Mouse (Mus musculus) skeletal muscle tissue, postnatal 0 days (tissue): ENCODE results near the gene Gm14226. TPM values are rescaled to one million over a fixed set of nuclear protein-coding genes. Genes with fewer than 3 reads are reported as not detected.

Source experiments
- polyA plus RNA-seq: library from polyadenylated mRNA; unstranded; fragments of >200 nt; fragmentation: Nextera tagmentation; extraction: Ambion mirVana; gene quantifications from 2 replicates; pipeline ENCODE4 v1.2.1, GENCODE M21; 2015

The Gm14226 gene
- polyA plus RNA-seq = 0.05 and 0.07 TPM in 2 replicates

DNA sequence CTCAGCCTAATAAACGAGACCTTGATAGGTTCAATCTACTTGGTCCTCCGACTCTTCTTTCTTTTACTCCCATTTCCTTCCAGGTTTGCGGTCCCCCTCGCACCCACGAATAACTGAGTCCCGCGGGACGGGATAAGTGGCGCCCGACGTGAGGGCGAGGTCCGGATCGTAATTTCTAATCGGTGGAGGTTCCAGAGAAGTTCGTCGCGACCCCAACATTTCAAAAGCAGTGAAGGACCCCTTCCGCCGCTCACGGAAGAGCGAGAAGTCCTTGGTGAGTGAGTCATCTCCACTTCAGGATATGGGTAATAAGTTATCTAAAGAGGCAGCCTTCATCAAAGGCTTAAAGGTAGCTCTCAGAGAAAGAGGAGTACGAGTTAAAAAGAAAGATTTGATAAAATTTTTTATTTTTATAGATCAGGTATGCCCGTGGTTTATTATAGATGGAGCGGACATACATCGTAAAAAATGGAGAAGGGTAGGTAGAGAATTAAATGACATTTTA lies at the start of gene Gm14226:
Gene Gm14226 (plus strand): TSS at position 16 of the 505 bp plus-strand sequence.

DNA sequence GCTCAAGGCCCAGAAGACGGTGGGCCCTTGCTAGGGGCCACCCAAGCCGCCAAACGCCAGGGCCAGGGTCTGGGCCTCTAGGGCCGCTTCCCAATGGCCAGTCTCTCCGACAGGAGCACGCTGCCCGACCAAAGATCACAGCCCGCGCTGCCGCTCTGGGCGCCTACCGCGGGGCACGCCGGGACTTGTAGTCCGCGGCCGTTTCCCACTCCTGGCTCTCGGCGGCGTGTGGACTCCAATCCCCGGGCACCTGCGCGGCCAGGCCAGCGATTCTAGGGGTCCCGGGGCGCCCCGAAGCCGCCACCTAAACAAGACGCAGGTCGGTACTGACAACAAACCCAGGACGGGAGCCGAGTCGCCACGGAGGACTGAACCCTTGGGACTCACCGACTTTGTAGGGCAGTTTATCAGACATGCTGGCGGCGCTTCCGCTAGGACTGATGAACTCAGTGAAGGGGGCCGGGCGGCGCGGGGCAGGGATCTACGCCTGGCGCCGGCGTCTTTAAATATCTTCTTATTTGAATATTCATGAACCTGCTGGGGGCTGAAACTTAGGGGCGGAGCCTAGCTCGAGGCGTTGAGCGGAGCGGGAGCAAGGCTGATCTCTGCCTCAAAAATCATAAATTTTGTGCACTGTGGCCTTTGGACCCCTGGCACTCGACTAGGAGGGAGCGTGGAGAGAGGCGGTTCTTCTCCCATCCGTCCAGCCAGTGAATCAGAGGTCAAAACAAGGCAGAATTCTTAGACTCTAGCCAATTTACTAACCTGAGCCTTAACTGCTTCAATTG lies 56.1 kb downstream of the Gm14226 start, which contains the start of gene Ahcy:
Gene Ahcy (minus strand): TSS at position 520 of the 788 bp plus-strand sequence.

Other genes with a start within 250 kb of the Gm14226 start
- not detected in 2 replicates for gene Gm14214, start 248.2 kb upstream of the Gm14226 start, polyA plus RNA-seq
- 18.1 and 19.1 TPM in 2 replicates for gene Raly, start 227.2 kb upstream of the Gm14226 start, polyA plus RNA-seq
- 1.5 and 1.7 TPM in 2 replicates for gene a, start 226.9 kb upstream of the Gm14226 start, polyA plus RNA-seq
- gene Eif2s2, start 125.3 kb upstream of the Gm14226 start, polyA plus RNA-seq = 94.0 and 95.0 TPM in 2 replicates
- 33.0 and 36.9 TPM in 2 replicates for gene Ahcy, start 56.2 kb downstream of the Gm14226 start, polyA plus RNA-seq
- 19.6 and 20.3 TPM in 2 replicates for gene Itch, start 115.2 kb downstream of the Gm14226 start, polyA plus RNA-seq
- gene Dynlrb1, start 218.3 kb downstream of the Gm14226 start, polyA plus RNA-seq = 261 and 298 TPM in 2 replicates